Mouse (Mus musculus): ENCODE results near the gene Rcbtb2. TPM values are rescaled to one million over a fixed set of nuclear protein-coding genes. Genes with fewer than 3 reads are reported as not detected.
A peak's percentile ranks its signal among the peaks of the same experiment; 100 is the strongest.

The Rcbtb2 gene
- polyA plus RNA-seq, 1 experiment = 11.8 TPM

DNA sequence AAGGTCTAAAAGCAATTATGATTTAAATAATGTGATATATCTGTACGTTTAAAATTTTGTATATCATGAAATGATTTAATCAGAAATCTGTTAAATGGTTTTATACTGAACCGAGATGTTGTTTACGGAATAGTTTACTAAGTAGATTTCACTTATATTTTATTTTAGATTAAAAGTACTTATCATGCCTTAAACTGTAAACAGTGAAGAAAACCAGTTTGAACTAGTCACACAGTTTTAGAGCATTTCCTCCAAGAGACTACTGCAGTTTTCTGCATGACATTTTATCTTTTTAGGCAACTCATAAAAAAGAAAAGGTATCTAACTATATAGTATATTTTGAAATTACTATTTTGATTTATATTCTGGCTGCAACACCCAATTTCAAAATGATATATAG is 117.0 kb downstream of the Rcbtb2 start:
- DNase-seq (ENCODE audit: low read depth, low spot score) = no peak
- 10% methylated on average over 3 of the region's 3 CpGs for WGBS

DNA sequence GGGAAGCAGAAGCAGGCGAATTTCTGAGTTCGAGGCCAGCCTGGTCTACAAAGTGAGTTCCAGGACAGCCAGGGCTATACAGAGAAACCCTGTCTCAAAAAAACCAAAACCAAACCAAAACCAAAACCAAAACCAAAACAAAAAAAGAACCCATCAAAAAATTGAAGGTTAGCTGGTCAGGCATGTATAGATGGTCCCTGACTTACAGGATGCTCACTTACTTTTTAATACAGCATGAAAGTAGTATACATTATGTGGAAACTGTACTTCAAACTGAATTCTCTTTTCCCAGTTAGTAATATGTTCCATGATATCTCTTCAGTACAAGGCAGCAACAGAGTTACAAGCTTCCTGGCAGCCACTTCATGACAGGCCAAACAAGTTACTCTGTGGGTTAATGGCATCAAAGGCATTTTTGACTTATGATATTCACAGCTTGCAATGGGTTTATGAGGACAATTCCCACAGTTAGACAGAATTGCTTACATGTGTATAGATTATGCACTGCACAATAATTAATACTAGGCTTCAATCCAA is 121.3 kb downstream of the Rcbtb2 start:
- no peak for DNase-seq (ENCODE audit: low read depth, low spot score)
- 76% methylated on average over 2 of the region's 2 CpGs for WGBS

DNA sequence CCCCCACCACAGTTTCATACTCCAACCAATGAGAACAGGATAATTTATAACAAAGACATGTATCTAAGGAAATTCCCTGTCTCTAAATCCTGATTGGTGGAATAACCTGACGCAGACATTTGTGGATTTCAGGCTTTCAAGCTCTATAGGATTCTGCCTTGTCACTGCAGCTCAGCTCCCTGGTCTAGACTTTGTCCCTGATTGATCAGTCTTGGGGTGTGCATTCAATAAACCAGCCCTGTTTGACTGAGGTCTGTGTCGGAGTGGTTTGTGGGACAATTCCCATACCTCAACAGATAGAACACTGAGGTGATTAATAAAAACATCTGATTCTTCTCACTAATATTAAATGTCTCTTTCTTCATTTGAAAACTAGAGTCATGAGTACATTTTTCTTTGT is 127.2 kb downstream of the Rcbtb2 start:
- WGBS = 79% methylated on average over 2 of the region's 2 CpGs
- DNase-seq (ENCODE audit: low read depth, low spot score) = no peak

DNA sequence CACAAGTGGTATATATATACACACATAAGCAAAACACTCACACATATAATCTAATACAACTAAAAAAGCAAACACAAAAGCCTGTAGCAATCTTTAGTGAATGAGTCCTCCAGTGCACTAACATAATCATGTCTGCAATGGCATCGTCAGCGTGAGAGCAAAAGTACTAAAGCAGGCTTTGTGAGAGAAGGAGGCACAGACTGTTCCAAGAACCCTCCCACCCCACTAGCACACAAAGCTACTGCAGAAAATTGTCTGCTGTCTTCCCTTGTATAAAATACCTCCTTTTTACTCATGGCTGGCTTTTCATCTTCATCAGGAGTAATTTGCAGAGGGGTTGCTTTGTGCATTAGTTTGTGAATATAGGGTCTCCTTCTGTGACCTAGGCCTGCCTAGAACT is 129.4 kb downstream of the Rcbtb2 start:
- DNase-seq (ENCODE audit: low read depth, low spot score) = no peak
- 42% methylated on average over 2 of the region's 2 CpGs for WGBS

DNA sequence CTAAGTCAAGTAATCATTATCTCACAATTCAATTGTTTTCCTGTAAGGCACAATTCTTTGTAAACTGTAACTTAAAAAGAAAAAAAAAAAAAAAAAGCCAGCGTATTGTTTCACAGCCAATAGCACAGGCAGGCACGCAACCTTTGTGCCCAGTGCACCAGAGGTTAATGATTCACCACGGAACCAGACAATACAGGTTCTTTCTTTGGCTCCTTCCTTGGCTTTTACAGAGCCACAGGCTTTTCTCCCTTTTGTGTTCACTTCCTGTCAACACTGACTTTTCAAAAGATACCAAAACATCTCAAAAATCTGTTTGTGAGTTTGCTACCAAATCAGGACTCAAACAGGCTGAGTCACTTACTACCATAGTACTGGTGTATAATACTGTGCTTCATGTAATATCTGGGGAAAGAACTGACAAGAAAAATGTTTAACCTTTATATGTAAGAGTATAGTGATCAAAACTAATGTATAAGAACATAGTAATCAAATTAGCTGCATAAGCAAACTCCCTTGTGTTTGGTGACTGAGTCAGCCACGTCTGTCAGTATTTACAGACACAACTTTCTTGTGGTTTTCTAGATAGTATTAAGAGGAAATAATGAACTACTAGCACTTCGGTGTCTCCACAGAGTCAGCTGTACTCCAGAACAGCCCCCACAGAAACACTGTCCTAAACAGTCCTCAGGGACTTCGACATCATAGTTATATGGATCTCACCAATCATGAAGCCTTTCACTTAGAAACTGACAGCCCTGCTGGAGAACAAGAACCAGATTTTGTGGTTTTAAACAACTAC is 130.8 kb downstream of the Rcbtb2 start:
- peak; percentile 92 for DNase-seq (ENCODE audit: low read depth, low spot score)

DNA sequence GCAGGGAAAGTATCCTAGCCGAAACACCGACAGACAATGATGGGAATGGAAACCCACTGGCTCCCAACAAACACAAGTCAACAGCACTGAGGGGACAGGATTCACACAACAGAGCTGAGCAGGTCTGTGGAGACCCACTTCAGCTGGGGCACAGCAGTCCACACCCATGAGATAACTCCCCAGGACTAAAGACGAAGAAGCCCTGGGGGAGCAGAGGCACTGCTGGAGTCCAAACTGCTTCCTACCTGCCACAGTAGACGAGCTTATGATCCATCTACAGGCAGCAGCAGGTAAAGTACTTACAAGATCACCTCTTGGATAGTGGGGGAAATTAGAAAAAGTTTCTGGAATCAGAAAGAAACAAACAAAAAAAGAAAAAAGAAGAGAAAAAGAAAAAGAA is 131.6 kb downstream of the Rcbtb2 start:
- no peak for DNase-seq (ENCODE audit: low read depth, low spot score)
- WGBS = 46% methylated on average over 4 of the region's 4 CpGs

More for the DNA sequence above, 130.8 kb downstream of the Rcbtb2 start:
- WGBS = 33% methylated on average over 6 of the region's 6 CpGs

DNA sequence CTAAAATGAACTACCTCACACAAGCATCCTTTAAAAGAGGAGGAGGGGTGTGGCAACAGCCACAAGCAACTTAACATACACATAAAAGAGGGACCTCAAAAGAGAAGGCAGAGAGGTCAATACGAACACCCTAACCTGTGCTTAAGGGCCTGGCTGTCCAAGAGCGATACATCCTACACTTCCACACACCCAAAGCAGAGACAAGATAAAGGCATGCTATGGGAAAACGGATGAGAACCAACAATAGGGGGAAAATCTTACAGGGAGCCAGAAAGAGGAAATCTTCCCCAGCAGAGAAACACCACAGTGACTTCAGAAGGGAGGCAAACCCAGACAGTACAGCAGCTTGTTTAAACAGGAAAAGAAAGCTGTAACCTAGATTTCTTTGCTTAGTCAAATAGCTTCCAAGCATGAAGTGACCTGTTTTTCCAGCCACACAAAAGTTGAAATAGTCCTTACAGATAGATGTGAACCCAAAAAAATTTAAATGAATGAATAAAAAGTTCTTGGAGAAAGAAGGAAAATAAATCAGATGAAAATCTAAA is 132.7 kb downstream of the Rcbtb2 start:
- no peak for DNase-seq (ENCODE audit: low read depth, low spot score)
- 44% methylated on average over 3 of the region's 3 CpGs for WGBS

DNA sequence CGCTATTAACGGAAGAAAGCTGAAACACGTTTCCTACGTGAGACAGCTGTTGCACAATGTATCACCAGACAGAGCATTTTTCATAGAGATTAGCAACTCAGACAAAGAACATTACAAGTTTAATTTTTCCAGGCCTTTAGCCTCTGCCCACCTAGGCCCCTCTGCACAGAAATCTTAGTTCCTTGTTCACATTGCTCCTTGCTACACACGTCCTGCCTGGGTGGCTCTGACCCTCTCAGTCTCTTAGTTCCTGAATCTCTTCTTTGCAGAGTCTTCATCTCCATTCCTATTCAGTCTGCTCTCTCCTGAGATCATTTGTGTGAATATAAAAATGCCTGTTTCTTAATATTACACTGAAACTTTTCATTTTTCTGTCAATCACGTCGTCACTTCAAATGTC is 134.5 kb downstream of the Rcbtb2 start:
- no peak for DNase-seq (ENCODE audit: low read depth, low spot score)
- WGBS = 87% methylated on average over 7 of the region's 7 CpGs

Other genes starting within 250 kb of the Rcbtb2 start
- gene Cysltr2, start 73.9 kb upstream of the Rcbtb2 start, polyA plus RNA-seq (2012; rRNA removed) = 3.7 and 5.3 TPM in 2 replicates
- gene Lpar6, start 114.9 kb downstream of the Rcbtb2 start, polyA plus RNA-seq (2012; rRNA removed) = 2.7 and 3.1 TPM in 2 replicates
- gene Rb1, start 202.8 kb downstream of the Rcbtb2 start, polyA plus RNA-seq (2012; rRNA removed) = 5.0 and 9.0 TPM in 2 replicates